ENCODE assay signal across 43 mouse cellular contexts in the genomic region with DNA sequence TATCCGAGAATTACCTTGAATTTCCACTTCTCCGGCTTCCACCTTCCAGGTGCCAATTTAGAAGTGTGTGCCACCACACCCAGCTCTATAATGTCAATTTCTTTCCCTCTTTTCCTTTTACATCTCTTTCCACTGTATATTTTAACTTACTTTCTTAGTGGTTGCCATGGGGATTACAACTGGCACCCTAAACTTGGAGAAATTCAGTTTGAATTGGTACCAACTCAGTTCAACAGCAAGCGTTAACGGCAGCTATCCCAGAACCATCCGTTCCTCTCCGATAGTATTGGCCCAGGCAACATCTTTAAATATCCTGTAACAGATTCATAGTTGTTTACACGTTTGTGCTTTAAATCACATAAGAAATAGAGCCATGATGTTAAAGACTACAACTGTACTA. TPM values are rescaled to one million over a fixed set of nuclear protein-coding genes. Genes with fewer than 3 reads are reported as not detected.
"Had no signal": no experiment of that assay in that cellular context is flagged by ENCODE, and none has a peak within 500 bp of the region (broad histone marks: within the 10 kb centered on the region; RNA-seq: fewer than 3 reads in every experiment).

No protein-coding gene starts in this region.

- H3K4me3 ChIP-seq: gastrocnemius, adult 2 months; heart, embryonic 10.5 days; heart, embryonic 12.5 days; hindbrain, embryonic 10.5 days; hindbrain, embryonic 12.5 days; intestine, embryonic 15.5 days; layer of hippocampus, adult 2 months; limb, embryonic 13.5 days; limb, embryonic 15.5 days; liver, embryonic 12.5 days had no signal

- H3K9me3 ChIP-seq: heart, embryonic 10.5 days; hindbrain, embryonic 10.5 days; hindbrain, embryonic 12.5 days; intestine, embryonic 15.5 days; limb, embryonic 13.5 days; limb, embryonic 15.5 days; liver, embryonic 12.5 days had no signal

- H3K36me3 ChIP-seq: heart, embryonic 10.5 days; heart, embryonic 12.5 days; hindbrain, embryonic 10.5 days; hindbrain, embryonic 12.5 days; intestine, embryonic 15.5 days; limb, embryonic 13.5 days; limb, embryonic 15.5 days; liver, embryonic 12.5 days had no signal

- ATAC-seq: hindbrain, embryonic 16.5 days; inflammation-experienced regulatory T-cells, adult 6 months; intestine, embryonic 15.5 days; intestine, postnatal 0 days; liver, embryonic 12.5 days had no signal

- H3K9ac ChIP-seq: heart, embryonic 12.5 days; hindbrain, embryonic 12.5 days; hindbrain, embryonic 14.5 days; intestine, embryonic 15.5 days; limb, embryonic 13.5 days; limb, embryonic 15.5 days; liver, embryonic 12.5 days; liver, embryonic 14.5 days had no signal

- H3K4me1 ChIP-seq: heart, embryonic 10.5 days; hindbrain, embryonic 10.5 days; hindbrain, embryonic 12.5 days; intestine, embryonic 15.5 days; limb, embryonic 13.5 days; limb, embryonic 15.5 days; liver, embryonic 12.5 days had no signal

- H3K27me3 ChIP-seq: heart, embryonic 12.5 days; hindbrain, embryonic 12.5 days; intestine, embryonic 15.5 days; limb, embryonic 13.5 days; limb, embryonic 15.5 days; liver, embryonic 12.5 days had no signal

- H3K4me2 ChIP-seq: heart, embryonic 12.5 days; hindbrain, embryonic 12.5 days; hindbrain, embryonic 14.5 days; intestine, embryonic 15.5 days; limb, embryonic 13.5 days; limb, embryonic 15.5 days; liver, embryonic 12.5 days had no signal

- H3K27ac ChIP-seq: gastrocnemius, adult 2 months; heart, embryonic 10.5 days; hindbrain, embryonic 10.5 days; hindbrain, embryonic 12.5 days; hindbrain, embryonic 14.5 days; intestine, embryonic 15.5 days; layer of hippocampus, adult 2 months; limb, embryonic 13.5 days; limb, embryonic 15.5 days; liver, embryonic 12.5 days; liver, embryonic 14.5 days had no signal

- DNase-seq: gastrocnemius, adult 2 months; gastrocnemius, postnatal 10 days; gastrocnemius, postnatal 25 days; heart, adult 18-20 months; heart, postnatal 10 days; heart, postnatal 4 days; kidney, adult 18-20 months; kidney, adult 8-10 months; kidney, postnatal 10 days; kidney, postnatal 25 days; kidney, postnatal 4 days; layer of hippocampus, adult 9-11 months; layer of hippocampus, postnatal 36 days; left cerebral cortex, postnatal 4 days had no signal

RNA-seq across cellular contexts. Expression of gene Cxcr1, which starts 25.5 kb away (rescaled TPM):
- total RNA-seq: gastrocnemius, adult 2 months; gastrocnemius, postnatal 10 days; gastrocnemius, postnatal 25 days; gastrocnemius, postnatal 4 days; granulocyte monocyte progenitor cell, adult 5-6 weeks; heart, adult 18-20 months; heart, adult 8-10 months; heart, postnatal 10 days; heart, postnatal 25 days; heart, postnatal 4 days; layer of hippocampus, adult 2 months; layer of hippocampus, postnatal 14 days; layer of hippocampus, postnatal 36 days; left cerebral cortex, adult 18-20 months; left cerebral cortex, adult 8-10 months; left cerebral cortex, postnatal 10 days; left cerebral cortex, postnatal 25 days; left cerebral cortex, postnatal 4 days; liver, adult 2 months had no signal
- polyA plus RNA-seq: heart, embryonic 10.5 days; heart, embryonic 12.5 days; heart, embryonic 14.5 days; heart, embryonic 16.5 days; hindbrain, embryonic 10.5 days; hindbrain, embryonic 12.5 days; hindbrain, embryonic 14.5 days; hindbrain, embryonic 16.5 days; inflammation-experienced regulatory T-cells, adult 6 months; intestine, embryonic 15.5 days; intestine, postnatal 0 days; kidney, embryonic 14.5 days; kidney, embryonic 16.5 days; limb, embryonic 11.5 days; limb, embryonic 13.5 days; limb, embryonic 15.5 days; liver, adult 2 months; liver, embryonic 12.5 days; liver, embryonic 14.5 days had no signal

RNA-seq across cellular contexts. Expression of gene Gpbar1, which starts 58.4 kb away (rescaled TPM):
- total RNA-seq: gastrocnemius, adult 2 months; gastrocnemius, postnatal 25 days; gastrocnemius, postnatal 4 days; granulocyte monocyte progenitor cell, adult 5-6 weeks; heart, adult 18-20 months; heart, adult 8-10 months; heart, postnatal 10 days; heart, postnatal 25 days; heart, postnatal 4 days; layer of hippocampus, adult 2 months; layer of hippocampus, postnatal 14 days; layer of hippocampus, postnatal 36 days; left cerebral cortex, adult 18-20 months; left cerebral cortex, adult 8-10 months; left cerebral cortex, postnatal 10 days; left cerebral cortex, postnatal 25 days; left cerebral cortex, postnatal 4 days; liver, adult 2 months had no signal
- polyA plus RNA-seq: hindbrain, embryonic 16.5 days had no signal
